Mouse (Mus musculus): ENCODE measurements at regions not wholly inside any gene's neighbourhood (a gene's known extent, or its start where the extent isn't known, plus 50 kb on each side); places are given as distances from the start of the nearest gene placed in this dataset.

DNA sequence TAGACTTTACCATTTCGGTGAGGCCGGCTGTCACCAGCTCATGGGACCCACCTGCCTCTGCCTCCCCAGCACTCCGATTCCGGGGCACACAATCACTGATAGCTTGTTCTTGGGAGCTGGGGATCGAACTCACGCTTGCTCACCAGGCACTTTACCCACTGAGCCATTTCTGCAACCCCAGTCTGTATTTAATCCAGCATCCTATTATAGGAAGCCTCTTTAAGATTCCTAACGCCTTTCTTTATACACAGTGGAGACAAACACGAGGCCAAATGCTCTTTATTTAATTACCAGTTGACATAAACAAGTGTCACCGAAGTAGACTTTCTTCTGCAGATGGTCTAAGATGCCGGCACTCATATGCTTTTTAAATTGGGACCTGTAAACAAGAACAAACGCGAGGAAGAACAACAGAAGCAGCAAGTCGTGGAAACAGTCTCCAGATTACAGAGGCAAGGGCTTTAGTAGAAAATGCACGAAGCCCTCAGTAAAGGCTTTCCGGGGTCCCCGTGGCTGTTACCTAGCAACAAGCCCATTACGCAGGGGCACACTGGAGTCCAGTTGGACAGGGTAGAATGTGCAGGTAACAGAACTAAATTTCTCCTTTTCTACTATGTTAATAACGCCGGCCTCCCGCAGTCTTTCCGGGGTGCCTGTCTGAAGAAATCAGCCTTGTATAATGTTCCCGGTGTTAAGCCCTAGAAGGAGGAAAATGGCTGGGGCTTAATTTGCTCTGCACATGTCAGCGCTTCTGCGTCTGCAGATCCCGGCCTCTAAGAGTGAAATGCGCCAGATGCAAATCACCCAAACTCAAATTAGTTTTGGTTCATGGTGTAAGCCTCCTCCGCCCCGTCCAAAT, 132.5 kb downstream of the Lrrc30 start:
- TF ChIP-seq CTCF (IDR thresholded peaks at IDR 0.05; ENCODE audit: extremely low read depth, insufficient read depth, low read length) (no peak), POLR2A (IDR thresholded peaks at IDR 0.05; ENCODE audit: extremely low read depth, insufficient read depth, low read length) (no peak)
